Mouse (Mus musculus) heart, embryonic 12.5 days (tissue): ENCODE results near the gene Ssbp3. TPM values are rescaled to one million over a fixed set of nuclear protein-coding genes. Genes with fewer than 3 reads are reported as not detected.

Source experiments
- ATAC-seq: fragments of 200-750 bp; cut with Nextera tagmentation; 2 replicates; pipeline ENCODE4 v1.8.0; 2017; ENCODE audit warnings: moderate TSS enrichment, moderate library complexity; ENCODE audit not compliant: insufficient number of reproducible peaks, low FRiP score
- H3K27ac ChIP-seq: fragments of 300-500 bp; sonication (generic); 2 replicates; pipeline ENCODE4 v1.5.1; 2016; ENCODE audit warnings: mild to moderate bottlenecking, moderate library complexity; ENCODE audit not compliant: poor library complexity, severe bottlenecking
- H3K27me3 ChIP-seq: fragments of 300-500 bp; sonication (generic); replicated peaks from 2 replicates; pipeline ENCODE4 v1.6.1; 2016; ENCODE audit warnings: mild to moderate bottlenecking, moderate library complexity
- H3K36me3 ChIP-seq: fragments of 300-500 bp; sonication (generic); 2 replicates; pipeline ENCODE4 v1.6.1; 2016; ENCODE audit warnings: mild to moderate bottlenecking, moderate library complexity
- H3K4me1 ChIP-seq: fragments of 300-500 bp; sonication (generic); replicated peaks from 2 replicates; pipeline ENCODE4 v1.6.1; 2016; ENCODE audit warnings: mild to moderate bottlenecking
- H3K4me2 ChIP-seq: fragments of 300-500 bp; sonication (generic); 2 replicates; pipeline ENCODE4 v1.6.1; 2016; ENCODE audit warnings: mild to moderate bottlenecking, moderate library complexity
- H3K4me3 ChIP-seq: fragments of 300-500 bp; sonication (generic); 2 replicates; pipeline ENCODE4 v1.5.1; 2016; ENCODE audit warnings: mild to moderate bottlenecking
- H3K9ac ChIP-seq: fragments of 300-500 bp; sonication (generic); 2 replicates; pipeline ENCODE4 v1.6.1; 2016; ENCODE audit warnings: mild to moderate bottlenecking, moderate library complexity
- H3K9me3 ChIP-seq: fragments of 300-500 bp; sonication (generic); replicated peaks from 2 replicates; pipeline ENCODE4 v1.6.1; 2016; ENCODE audit warnings: mild to moderate bottlenecking, moderate library complexity
- WGBS: fragments of 180-500 bp; shearing (Covaris S2); methylation state at CpG from one replicate; pipeline ENCODE4 v1.1.7; 2016; 5-methylcytosine and 5-hydroxymethylcytosine counted together
- polyA plus RNA-seq: library from polyadenylated mRNA; unstranded; fragments of >200 nt; fragmentation: Nextera tagmentation; extraction: Ambion mirVana; gene quantifications from 2 replicates; pipeline ENCODE4 v1.2.1, GENCODE M21; 2016

Ssbp3 gene
- polyA plus RNA-seq, 1 experiment from 2014 or later: 101 TPM

- H3K4me3 ChIP-seq: no peak overlapping the region
- no peak overlapping the region for H3K27ac ChIP-seq
- H3K4me2 ChIP-seq: no peak overlapping the region
- no peaks in the 10 kb centered on the region for H3K36me3 ChIP-seq
- 81% methylated on average over 7 of the region's 7 CpGs for WGBS
- no peak for ATAC-seq
- H3K27me3 ChIP-seq: no peaks in the 10 kb centered on the region
- H3K9ac ChIP-seq: no peak overlapping the region
- no peaks in the 10 kb centered on the region for H3K9me3 ChIP-seq
- peaks cover 11% of the 10 kb centered on the region for H3K4me1 ChIP-seq
Measured at GRCm38 (mm10) chr4:106874501-106874900, 36.0 kb upstream of the Ssbp3 start.

- Histone ChIP-seq H3K36me3 (no peaks in the 10 kb centered on the region), H3K4me1 (no peaks in the 10 kb centered on the region), H3K9me3 (peaks cover 6% of the 10 kb centered on the region; the same call in 1 of the 2 replicates), H3K9ac (no peak overlapping the region), H3K4me2 (no peak overlapping the region), H3K27me3 (no peaks in the 10 kb centered on the region), H3K4me3 (no peak overlapping the region), H3K27ac (no peak overlapping the region)
- 74% methylated on average over 6 of the region's 6 CpGs for WGBS
- ATAC-seq: no peak
Measured at GRCm38 (mm10) chr4:106881101-106881500, 29.4 kb upstream of the Ssbp3 start.

- Histone ChIP-seq H3K4me3 (no peak overlapping the region), H3K4me2 (no peak overlapping the region), H3K27me3 (no peaks in the 10 kb centered on the region), H3K4me1 (no peaks in the 10 kb centered on the region), H3K36me3 (no peaks in the 10 kb centered on the region), H3K9me3 (peaks cover 6% of the 10 kb centered on the region; the same call in 1 of the 2 replicates), H3K27ac (no peak overlapping the region), H3K9ac (no peak overlapping the region)
- no peak for ATAC-seq
- WGBS: 79% methylated on average over 2 of the region's 2 CpGs
Measured at GRCm38 (mm10) chr4:106883149-106883548, 27.4 kb upstream of the Ssbp3 start.

- H3K4me3 ChIP-seq: no peak overlapping the region
- H3K9ac ChIP-seq: no peak overlapping the region
- H3K36me3 ChIP-seq: no peaks in the 10 kb centered on the region
- no peak for ATAC-seq
- WGBS: 74% methylated on average over 10 of the region's 10 CpGs
- H3K4me2 ChIP-seq: no peak overlapping the region
- H3K4me1 ChIP-seq: no peaks in the 10 kb centered on the region
- H3K9me3 ChIP-seq: peaks cover 6% of the 10 kb centered on the region; the same call in 1 of the 2 replicates
- H3K27ac ChIP-seq: no peak overlapping the region
- no peaks in the 10 kb centered on the region for H3K27me3 ChIP-seq
Measured at GRCm38 (mm10) chr4:106886307-106887085, 24.0 kb upstream of the Ssbp3 start.

- Histone ChIP-seq H3K9me3 (peaks cover 14% of the 10 kb centered on the region; the same call in 1 of the 2 replicates), H3K27me3 (0 out of 2 replicates have a peak, but pooled peaks cover under 1% of the 10 kb centered on the region), H3K4me3 (no peak overlapping the region), H3K9ac (no peak overlapping the region), H3K27ac (no peak overlapping the region), H3K4me2 (no peak overlapping the region), H3K4me1 (no peaks in the 10 kb centered on the region), H3K36me3 (no peaks in the 10 kb centered on the region)
- WGBS: 76% methylated on average over 8 of the region's 8 CpGs
- no peak for ATAC-seq
Measured at GRCm38 (mm10) chr4:106896086-106896485, 14.4 kb upstream of the Ssbp3 start.

GRCm38 (mm10) chr4:106898923-106899322 lies 11.6 kb upstream of the Ssbp3 start:
- H3K4me1 ChIP-seq: peaks cover 7% of the 10 kb centered on the region; the same call in 1 of the 2 replicates
- H3K9ac ChIP-seq: no peak overlapping the region
- H3K27ac ChIP-seq: no peak overlapping the region
- no peak for ATAC-seq
- WGBS: 57% methylated on average over 5 of the region's 5 CpGs
- 0 out of 2 replicates have a peak, but pooled peaks cover 3% of the 10 kb centered on the region for H3K27me3 ChIP-seq
- H3K36me3 ChIP-seq: no peaks in the 10 kb centered on the region
- H3K9me3 ChIP-seq: 0 out of 2 replicates have a peak, but pooled peaks cover 1% of the 10 kb centered on the region
- no peak overlapping the region for H3K4me3 ChIP-seq
- no peak overlapping the region for H3K4me2 ChIP-seq

- Histone ChIP-seq H3K9me3 (no peaks in the 10 kb centered on the region), H3K27me3 (0 out of 2 replicates have a peak, but pooled peaks cover 3% of the 10 kb centered on the region), H3K9ac (no peak overlapping the region), H3K4me3 (no peak overlapping the region), H3K4me2 (no peak overlapping the region), H3K4me1 (peaks cover 7% of the 10 kb centered on the region; the same call in 1 of the 2 replicates), H3K27ac (no peak overlapping the region), H3K36me3 (no peaks in the 10 kb centered on the region)
- WGBS: 92% methylated on average over 3 of the region's 3 CpGs
- ATAC-seq: no peak
Measured at GRCm38 (mm10) chr4:106899471-106899870, 11.0 kb upstream of the Ssbp3 start.

- Histone ChIP-seq H3K4me1 (peaks cover 11% of the 10 kb centered on the region; the same call in 1 of the 2 replicates), H3K9me3 (no peaks in the 10 kb centered on the region), H3K4me2 (no peak overlapping the region), H3K27me3 (0 out of 2 replicates have a peak, but pooled peaks cover 3% of the 10 kb centered on the region), H3K36me3 (no peaks in the 10 kb centered on the region), H3K27ac (no peak overlapping the region), H3K4me3 (no peak overlapping the region), H3K9ac (no peak overlapping the region)
- no peak for ATAC-seq
- WGBS: 32% methylated on average over 6 of the region's 6 CpGs
Measured at GRCm38 (mm10) chr4:106900718-106901117, 9.8 kb upstream of the Ssbp3 start.

GRCm38 (mm10) chr4:106901610-106902009 lies 8.9 kb upstream of the Ssbp3 start:
- no peaks in the 10 kb centered on the region for H3K36me3 ChIP-seq
- 0 out of 2 replicates have a peak, but pooled peaks cover 3% of the 10 kb centered on the region for H3K27me3 ChIP-seq
- 74% methylated on average over 3 of the region's 3 CpGs for WGBS
- H3K4me1 ChIP-seq: peaks cover 12% of the 10 kb centered on the region; the same call in 1 of the 2 replicates
- H3K4me2 ChIP-seq: no peak overlapping the region
- no peaks in the 10 kb centered on the region for H3K9me3 ChIP-seq
- H3K4me3 ChIP-seq: no peak overlapping the region
- ATAC-seq: no peak
- H3K27ac ChIP-seq: no peak overlapping the region
- no peak overlapping the region for H3K9ac ChIP-seq

- ATAC-seq: no peak
- peaks cover 18% of the 10 kb centered on the region for H3K4me1 ChIP-seq
- 40% methylated on average over 8 of the region's 8 CpGs for WGBS
Measured at GRCm38 (mm10) chr4:106902157-106902556, 8.3 kb upstream of the Ssbp3 start.

GRCm38 (mm10) chr4:106905898-106906297 lies 4.6 kb upstream of the Ssbp3 start:
- no peaks in the 10 kb centered on the region for H3K36me3 ChIP-seq
- H3K4me2 ChIP-seq: no peak overlapping the region
- no peaks in the 10 kb centered on the region for H3K9me3 ChIP-seq
- no peak overlapping the region for H3K9ac ChIP-seq
- WGBS: 89% methylated on average over 3 of the region's 3 CpGs
- ATAC-seq: no peak
- peaks cover 45% of the 10 kb centered on the region for H3K4me1 ChIP-seq
- H3K27me3 ChIP-seq: 0 out of 2 replicates have a peak, but pooled peaks cover 3% of the 10 kb centered on the region
- H3K4me3 ChIP-seq: no peak overlapping the region
- H3K27ac ChIP-seq: no peak overlapping the region

More at GRCm38 (mm10) chr4:106902157-106902556, 8.3 kb upstream of the Ssbp3 start:
- no peaks in the 10 kb centered on the region for H3K36me3 ChIP-seq
- no peak overlapping the region for H3K4me2 ChIP-seq
- H3K9me3 ChIP-seq: no peaks in the 10 kb centered on the region
- no peak overlapping the region for H3K27ac ChIP-seq
- no peak overlapping the region for H3K4me3 ChIP-seq
- H3K9ac ChIP-seq: peak overlapping the region; percentile 10; the same call in 1 of the 2 replicates
- 0 out of 2 replicates have a peak, but pooled peaks cover 3% of the 10 kb centered on the region for H3K27me3 ChIP-seq
